Mouse (Mus musculus) thymus, adult 18-20 months (tissue): ENCODE data around the gene Zfp977.
"Not testable (repeated sequence)": the region's sequence is repeated elsewhere in the genome, so short reads cannot be mapped to it uniquely, and the experiment has no call there.

Source experiments
- DNase-seq, 2 experiments: peaks; one replicate each; pipeline ENCODE4 v3.0.0; 2022; ENCODE audit warnings: mixed read lengths in 2 of 2

Zfp977 gene

GRCm38 (mm10) chr7:42592413-42592812 lies at the start of gene Zfp977:
Gene Zfp977, minus strand, starts transcription at chr7:42592547.
- DNase-seq, result not testable (repeated sequence)

DNA sequence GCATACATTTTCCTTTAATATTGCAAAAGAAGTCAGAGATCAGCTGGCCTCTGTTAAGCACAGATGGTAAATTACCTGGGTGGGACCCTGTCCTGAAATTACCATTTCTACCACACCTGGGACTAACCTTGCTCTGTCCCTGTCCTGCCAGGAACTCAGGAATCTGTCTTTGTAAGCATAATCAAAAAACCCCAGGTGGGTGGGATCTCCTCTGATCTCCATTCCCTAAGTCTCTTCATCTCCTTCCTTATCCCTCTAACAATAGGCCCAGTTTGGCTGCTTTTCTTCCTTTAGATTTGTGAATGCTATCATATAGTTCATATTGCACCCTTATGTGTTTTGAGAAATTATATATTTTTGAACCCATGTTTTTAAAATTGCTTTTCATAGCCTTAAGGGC lies 38.7 kb upstream of the Zfp977 start:
- not testable (repeated sequence) for DNase-seq

- DNase-seq, result not testable (repeated sequence)
These were observed 3.3 kb upstream of the Zfp977 start for GRCm38 (mm10) chr7:42595666-42596065.

DNA sequence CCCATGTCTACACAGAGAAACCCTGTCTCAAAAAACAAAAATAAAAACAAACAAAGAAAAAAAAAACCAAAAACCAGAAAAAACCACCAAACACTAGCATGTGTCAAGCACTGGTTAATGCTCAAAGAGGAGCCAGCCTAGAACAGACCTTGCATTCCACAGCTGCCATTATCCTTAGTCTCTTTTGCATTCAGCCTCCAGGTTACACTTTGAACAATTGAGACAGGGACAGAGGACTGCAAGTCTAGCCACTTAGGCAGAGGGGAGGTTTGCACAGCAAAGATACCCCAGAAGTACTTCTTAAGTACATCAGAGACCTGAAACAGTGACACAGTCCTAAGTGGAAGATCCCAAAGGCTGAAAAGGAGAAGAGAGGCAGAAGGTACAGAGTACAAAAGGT lies 1.0 kb downstream of the Zfp977 start:
- not testable (repeated sequence) for DNase-seq

GRCm38 (mm10) chr7:42578488-42578887 lies 13.9 kb downstream of the Zfp977 start, which contains the start of gene Gm21028:
Gene Gm21028, minus strand, starts transcription at chr7:42578588.
- DNase-seq, result no peak

DNA sequence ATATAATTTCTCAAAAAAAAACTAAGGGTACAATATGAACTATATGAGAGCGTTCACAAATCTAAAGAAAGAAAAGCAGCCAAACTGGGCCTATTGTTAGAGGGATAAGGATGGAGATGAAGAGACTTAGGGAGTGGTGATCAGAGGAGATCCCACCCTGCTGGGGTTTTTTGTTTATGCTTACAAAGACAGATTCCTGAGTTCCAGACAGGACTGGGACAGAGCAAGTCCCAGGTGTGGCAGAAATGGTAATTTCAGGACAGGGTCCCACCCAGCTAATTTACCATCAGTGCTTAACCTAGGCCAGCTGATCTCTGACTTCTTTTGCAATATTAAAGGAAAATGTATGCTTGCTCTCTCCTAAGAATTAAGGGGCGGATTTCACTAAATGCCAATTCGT lies 40.6 kb downstream of the Zfp977 start:
- no peak for DNase-seq
